Mouse (Mus musculus) gastrocnemius, postnatal 14 days (tissue): ENCODE measurements around the gene Ano1. TPM values are rescaled to one million over a fixed set of nuclear protein-coding genes. Genes with fewer than 3 reads are reported as not detected.

ENCODE experiments used
- DNase-seq: peaks from one replicate; pipeline ENCODE4 v3.0.0; 2021; ENCODE audit warnings: mixed read lengths
- intact Hi-C: fragments of 180-260 bp; cut with DNase I; formaldehyde crosslinking; loops from one replicate; pipeline ENCODE4 v1.15.1; 2025; ENCODE audit warnings: low total_unique reads
- total RNA-seq, 2 experiments: library from RNA; stranded (reverse); gene quantifications; 2 replicates each; pipeline ENCODE4 v1.2.3; 2021

Gene Ano1
- total RNA-seq, 2 experiments from 2014 or later, result 8.5 to 10.1 TPM

GRCm38 (mm10) chr7:144611595-144611994 lies 140.2 kb downstream of the Ano1 start:
- intact Hi-C loops, result no loop called here
- DNase-seq, result no peak

GRCm38 (mm10) chr7:144609568-144609967 lies 142.2 kb downstream of the Ano1 start:
- DNase-seq, result no peak
- intact Hi-C loops, result no loop called here

DNA sequence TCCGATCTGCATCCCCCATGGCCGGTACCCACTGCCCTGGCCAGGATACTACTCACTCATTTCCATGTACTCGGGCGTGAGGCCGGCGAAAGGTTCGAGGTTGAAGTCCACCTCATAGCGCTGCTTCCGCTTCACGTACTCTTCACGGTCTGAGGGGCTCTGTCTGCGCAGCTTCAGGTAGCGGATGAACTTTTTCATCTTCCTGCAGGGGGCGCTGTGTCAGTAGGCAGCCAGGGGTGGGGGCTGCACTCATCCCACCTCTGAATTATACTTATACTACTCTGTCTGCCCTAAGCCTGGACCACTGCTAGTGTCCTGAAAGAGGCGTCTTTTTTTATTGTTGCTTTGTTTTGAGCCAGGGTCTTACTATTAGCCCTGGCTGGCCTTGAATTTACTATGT lies 143.9 kb downstream of the Ano1 start:
- DNase-seq, result no peak
- intact Hi-C loops, result no loop called here

- no peak for DNase-seq
- intact Hi-C loops, result no loop called here
Observed at GRCm38 (mm10) chr7:144604735-144605134, 147.0 kb downstream of the Ano1 start.

GRCm38 (mm10) chr7:144604291-144604690 lies 147.5 kb downstream of the Ano1 start:
- intact Hi-C loops, result no loop called here
- DNase-seq, result no peak

DNA sequence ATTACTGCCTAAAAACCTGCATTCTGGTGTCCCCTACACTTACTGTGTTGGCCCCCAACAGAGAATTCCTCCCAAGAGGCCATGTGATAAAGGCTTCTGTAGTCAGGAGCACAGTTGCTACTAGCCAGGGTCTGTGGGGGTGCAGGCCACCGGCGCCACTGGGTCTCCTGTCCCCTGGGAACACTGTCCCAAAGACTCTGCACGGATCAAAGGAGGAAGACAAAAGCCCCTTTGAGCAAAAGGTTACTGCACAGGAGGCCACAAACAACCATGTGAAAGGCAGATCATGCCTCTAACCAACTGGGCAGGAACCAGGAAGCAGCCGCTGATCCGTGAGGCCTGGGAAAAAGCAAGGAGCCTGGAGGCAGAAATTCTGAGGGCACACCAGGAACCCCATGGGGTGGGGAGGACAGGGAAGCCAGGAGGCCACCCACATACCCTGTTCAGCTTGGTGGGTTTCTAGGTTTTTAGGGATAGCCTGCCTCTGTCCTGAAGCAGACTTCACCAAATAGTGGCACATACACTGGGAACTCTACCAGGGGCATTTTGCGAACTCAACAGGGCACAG lies 151.4 kb downstream of the Ano1 start:
- intact Hi-C loops, result no loop called here

DNA sequence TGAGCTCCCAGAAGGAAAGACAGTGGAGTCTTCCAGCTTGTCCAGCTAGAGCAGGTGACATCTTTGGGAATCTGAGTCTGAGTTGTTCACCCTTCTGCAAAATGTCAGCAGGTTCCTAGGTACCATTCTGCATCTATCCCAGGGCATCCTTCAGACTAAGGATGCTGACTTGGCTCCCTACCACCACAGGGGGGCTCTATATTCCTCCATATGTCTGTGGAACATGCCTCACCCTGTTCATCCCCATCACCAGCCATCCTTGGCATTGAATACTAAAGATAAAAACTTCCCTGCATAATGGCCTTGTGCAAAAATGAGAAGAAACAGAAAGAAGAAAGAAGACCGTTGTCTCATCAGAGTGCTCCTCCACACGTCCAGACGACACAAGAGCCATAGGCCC lies 162.3 kb downstream of the Ano1 start:
- no peak for DNase-seq
- intact Hi-C loops, result no loop called here

More for the DNA sequence above, 151.4 kb downstream of the Ano1 start:
- no peak for DNase-seq

- intact Hi-C loops, result loop anchor here (2.0 kb wide), 1 partner anchor 188 kb away; no protein-coding TSS in a partner anchor
- DNase-seq, result no peak
Observed at GRCm38 (mm10) chr7:144587291-144587690, 164.5 kb downstream of the Ano1 start.

DNA sequence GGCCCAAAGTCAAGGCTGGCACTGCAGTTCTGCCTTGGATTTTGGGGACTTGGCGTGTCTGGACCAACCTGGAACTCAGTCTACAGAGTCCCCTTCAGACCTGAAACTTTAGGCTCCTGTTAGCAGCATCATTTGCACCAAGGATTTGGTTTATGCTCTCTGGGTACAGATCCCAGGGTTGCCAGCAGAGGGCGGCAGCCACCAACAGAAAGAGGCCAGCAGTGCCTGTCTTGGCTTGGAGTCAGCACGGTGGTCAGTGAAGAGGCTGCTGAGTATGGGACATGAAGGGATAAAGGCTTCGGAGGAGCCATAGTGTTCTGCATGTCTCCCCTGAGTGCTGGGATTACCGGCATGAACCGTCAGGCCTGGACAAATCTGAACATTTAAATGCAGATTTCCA lies 166.1 kb downstream of the Ano1 start:
- peak; percentile 74 for DNase-seq
- intact Hi-C loops, result loop anchor here (2.0 kb wide), 1 partner anchor 189 kb away; no protein-coding TSS in a partner anchor

DNA sequence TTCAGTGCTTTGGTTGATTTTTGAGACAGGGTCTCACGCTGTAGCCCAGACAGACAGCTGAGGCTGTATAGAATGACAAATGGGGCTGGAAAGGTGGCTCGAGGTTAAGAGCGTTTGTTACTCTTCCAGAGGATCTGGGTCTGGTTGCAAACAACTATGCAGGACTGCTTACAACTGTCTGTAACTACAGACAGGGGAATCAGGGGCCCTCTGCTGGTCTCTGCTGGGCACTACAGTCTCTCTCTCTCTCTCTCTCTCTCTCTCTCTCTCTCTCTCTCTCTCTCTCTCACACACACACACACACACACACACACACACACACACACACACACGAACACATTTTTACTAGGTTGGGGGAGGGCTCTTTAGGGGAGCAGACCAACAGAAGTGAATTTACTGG lies 168.2 kb downstream of the Ano1 start:
- DNase-seq, result peak; percentile 49
- intact Hi-C loops, result no loop called here

DNA sequence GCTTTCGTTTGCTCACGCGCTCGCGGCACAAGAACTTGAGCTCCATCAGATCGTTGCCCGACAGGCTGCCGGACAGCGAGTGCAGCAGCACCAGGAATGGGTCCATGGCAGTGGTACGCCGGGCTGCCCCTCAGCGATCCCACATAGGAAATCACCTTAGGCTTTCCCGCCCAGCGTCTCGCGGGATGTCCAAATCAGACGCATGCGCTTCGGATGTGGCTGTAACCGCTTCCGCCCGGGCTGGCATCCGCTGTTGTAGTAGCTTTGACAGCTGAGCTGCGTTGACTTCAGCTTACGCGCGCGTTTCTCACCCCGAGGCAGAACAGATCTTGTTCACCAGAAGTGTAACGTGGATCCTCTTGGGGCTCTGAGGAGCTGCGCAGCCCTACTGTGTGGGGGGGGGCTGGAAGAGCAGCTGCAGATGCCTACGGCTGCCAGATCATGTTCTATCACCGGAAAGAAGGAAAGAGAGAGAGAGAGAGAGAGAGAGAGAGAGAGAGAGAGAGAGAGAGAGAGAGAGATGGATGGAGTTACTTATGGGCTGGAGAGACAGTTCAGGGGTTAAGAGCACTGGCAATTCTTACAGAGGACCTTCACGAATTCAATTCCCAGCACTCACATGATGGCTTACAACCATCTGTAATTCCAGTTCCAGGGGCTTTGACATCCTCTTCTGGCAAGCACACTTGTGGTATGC lies 169.3 kb downstream of the Ano1 start, which contains the start of gene Fadd:
TSS of gene Fadd (minus strand) at position 180 of the 697 bp plus-strand sequence.
- intact Hi-C loops, result no loop called here
- peak; percentile 95 for DNase-seq

- DNase-seq, result peak; percentile 84
- intact Hi-C loops, result no loop called here
Observed at GRCm38 (mm10) chr7:144581559-144582283, 170.1 kb downstream of the Ano1 start.

DNA sequence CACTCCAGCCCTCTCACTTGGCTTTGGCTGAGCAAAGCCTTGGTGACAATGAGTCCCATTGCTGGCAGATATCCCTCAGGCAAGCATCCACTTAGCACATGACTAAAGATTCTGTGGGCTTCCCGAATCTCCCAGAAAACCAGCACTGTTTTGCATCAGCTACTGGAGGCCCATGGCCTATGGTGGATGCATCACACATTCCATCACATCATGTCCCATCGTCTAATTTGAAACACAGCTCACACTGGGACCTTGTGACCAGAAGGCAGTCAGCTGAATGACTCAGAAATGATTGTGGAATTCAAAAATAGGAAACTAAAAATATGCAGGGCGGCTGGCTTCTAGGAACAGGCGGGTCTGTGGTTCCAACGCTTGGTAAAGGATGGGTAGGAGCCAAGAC lies 173.9 kb downstream of the Ano1 start:
- intact Hi-C loops, result loop anchor here (10.0 kb wide), 1 partner anchor 113 kb away; no protein-coding TSS in a partner anchor
- no peak for DNase-seq

- intact Hi-C loops, result loop anchor here (10.0 kb wide), 1 partner anchor 107 kb away; no protein-coding TSS in a partner anchor
- no peak for DNase-seq
Observed at GRCm38 (mm10) chr7:144572234-144572633, 179.5 kb downstream of the Ano1 start.

- intact Hi-C loops, result loop anchor here (10.0 kb wide), 1 partner anchor 107 kb away; no protein-coding TSS in a partner anchor
- no peak for DNase-seq
Observed at GRCm38 (mm10) chr7:144571598-144571997, 180.2 kb downstream of the Ano1 start.

DNA sequence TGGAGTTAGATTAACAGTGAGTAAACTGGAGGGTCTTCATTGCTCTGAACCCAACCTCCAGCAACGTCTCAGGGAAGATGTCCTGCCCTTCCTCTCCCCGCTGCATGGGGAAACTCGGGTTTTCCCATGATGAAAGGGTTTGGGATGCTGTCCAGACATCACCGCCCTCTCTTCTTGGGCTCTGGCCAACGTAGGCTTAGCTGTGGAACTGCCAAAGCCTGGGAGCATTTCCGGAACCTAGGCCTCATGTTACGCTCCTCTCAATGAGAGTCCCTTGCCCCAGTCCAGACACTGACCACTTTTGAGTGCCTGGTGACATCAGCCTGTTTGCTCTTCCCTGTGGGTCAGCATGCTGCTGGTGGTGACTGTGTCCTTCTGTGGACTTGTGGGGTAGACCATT lies 182.3 kb downstream of the Ano1 start:
- intact Hi-C loops, result no loop called here
- DNase-seq, result peak; percentile 56

DNA sequence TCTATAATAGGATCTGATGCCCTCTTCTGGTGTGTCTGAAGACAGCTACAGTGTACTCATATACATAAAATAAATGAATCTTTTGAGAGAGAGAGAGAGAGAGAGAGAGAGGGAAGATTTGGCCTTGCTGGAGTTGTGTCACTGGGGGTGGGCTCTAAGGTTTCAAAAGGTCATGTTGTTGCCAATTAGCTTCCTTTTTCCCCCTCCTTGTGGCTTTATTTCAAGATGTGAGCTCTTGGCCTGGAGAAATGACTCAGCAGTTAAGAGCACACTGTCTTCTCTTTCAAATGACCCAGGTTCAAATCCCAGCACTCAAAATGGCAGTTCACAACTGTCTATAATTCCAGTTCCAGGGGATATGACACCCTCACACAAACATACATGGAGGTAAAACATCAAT lies 183.7 kb downstream of the Ano1 start:
- intact Hi-C loops, result no loop called here
- no peak for DNase-seq

DNA sequence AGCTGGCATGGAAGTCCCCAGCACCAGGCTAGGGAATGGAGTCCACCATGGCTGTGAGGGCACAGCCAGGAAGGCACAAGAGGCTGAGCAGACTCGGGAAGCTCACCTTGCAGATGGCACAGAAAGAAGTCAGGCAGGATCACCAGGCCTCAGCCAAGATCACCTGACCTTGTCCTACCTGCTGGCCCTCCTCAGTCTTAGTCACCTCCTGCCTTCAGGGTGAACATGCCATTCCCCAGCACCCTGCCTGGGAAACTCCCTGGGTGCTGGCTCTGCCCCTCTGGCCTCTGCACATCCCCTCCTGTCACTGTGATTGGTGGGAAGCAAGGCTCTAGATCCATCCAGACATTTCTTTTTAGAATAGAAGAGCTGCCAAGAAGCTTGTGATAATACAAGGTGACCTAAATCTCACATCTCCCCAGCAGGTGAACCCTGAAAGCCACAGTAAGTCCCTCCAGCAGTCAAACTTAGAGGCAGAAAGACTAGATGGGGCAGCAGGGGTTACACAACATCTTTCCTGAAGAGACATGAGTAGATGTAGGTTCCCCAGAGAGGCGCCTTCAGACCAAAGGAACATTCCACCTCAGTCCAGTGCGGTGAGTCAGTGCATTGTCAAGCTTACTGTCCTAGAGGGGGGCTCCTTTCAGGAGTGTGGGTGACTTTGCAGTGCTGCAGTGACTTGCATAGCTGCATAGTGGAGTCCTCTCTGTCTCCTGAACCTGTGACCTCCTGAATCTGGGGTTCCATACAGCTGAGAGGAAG lies 184.7 kb downstream of the Ano1 start:
- intact Hi-C loops, result no loop called here
- no peak for DNase-seq

- intact Hi-C loops, result no loop called here
- no peak for DNase-seq
Observed at GRCm38 (mm10) chr7:144563456-144564155, 188.2 kb downstream of the Ano1 start.
